Mouse (Mus musculus) cerebellum, postnatal 14 days (tissue): ENCODE results near the gene Defb10.
"Not testable (repeated sequence)": the region's sequence is repeated elsewhere in the genome, so short reads cannot be mapped to it uniquely, and the experiment has no call there.

Experiments
- DNase-seq, 2 experiments: peaks; one replicate each; pipeline ENCODE4 v3.0.0; 2021; ENCODE audit warnings: mixed read lengths in 2 of 2

Gene Defb10

DNA sequence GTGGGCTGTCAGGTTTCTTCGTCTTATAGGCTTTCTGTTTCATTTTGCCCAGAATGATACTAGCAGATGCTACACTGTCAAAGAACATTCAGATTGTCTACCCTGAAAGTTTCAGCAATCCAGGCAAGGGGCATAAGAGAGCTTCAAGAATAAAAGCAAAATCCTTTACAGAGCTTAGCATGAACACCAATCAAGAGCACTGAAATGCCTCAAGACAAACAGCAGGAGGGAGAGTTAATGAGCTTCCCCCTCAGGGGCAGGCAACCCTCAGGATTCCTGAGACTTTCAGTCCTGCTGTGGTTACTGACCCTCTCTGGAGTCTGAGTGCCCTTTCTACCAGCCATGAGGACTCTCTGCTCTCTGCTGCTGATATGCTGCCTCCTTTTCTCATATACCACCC, at the start of gene Defb10:
Defb10 (plus strand) TSS at position 316 of the 400 bp plus-strand sequence.
- not testable (repeated sequence) for DNase-seq

DNA sequence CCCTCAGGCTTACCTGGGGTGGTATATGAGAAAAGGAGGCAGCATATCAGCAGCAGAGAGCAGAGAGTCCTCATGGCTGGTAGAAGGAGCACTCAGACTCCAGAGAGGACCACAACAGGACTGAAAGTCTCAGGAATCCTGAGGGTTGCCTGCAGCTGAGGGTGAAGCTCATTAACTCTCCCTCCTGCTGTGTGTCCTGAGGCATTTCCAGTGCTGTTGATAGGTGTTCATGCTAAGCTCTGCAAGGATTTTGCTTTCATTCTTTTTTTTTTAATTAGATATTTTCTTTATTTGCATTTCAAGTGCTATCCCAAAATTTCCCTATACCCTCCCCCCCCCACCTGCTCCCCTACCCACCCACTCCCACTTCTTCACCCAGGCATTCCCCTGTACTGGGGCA, 26.6 kb downstream of the Defb10 start, which contains the start of gene Defb9:
Defb9 (minus strand) TSS at position 101 of the 400 bp plus-strand sequence.
- not testable (repeated sequence) for DNase-seq

DNA sequence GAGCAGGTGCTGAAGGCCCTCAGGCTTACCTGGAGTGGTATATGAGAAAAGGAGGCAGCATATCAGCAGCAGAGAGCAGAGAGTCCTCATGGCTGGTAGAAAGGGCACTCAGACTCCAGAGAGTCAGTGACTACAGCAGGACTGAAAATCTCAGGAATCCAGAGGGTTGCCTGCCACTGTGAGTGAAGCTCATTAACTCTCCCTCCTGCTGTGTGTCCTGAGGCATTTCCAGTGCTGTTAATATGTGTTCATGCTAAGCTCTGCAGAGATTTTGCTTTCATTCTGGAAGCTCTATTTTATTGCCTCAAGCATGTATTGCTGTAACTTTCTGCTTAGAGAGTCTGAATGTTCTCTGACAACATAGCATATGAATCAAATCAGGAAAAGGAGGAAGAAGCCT, 47.6 kb downstream of the Defb10 start, which contains the start of gene Defb11:
Defb11 (minus strand) TSS at position 123 of the 400 bp plus-strand sequence.
- DNase-seq = not testable (repeated sequence)
